Mouse (Mus musculus): Measurements from ENCODE around the gene Gm28035. TPM values are rescaled to one million over a fixed set of nuclear protein-coding genes. Genes with fewer than 3 reads are reported as not detected.

Gene Gm28035
- total RNA-seq, 2 experiments from 2014 or later, result 7.2 to 9.7 TPM

Other genes with a start within 250 kb of the Gm28035 start
- 10 to 100 TPM; 42.6 to 47.8 TPM for gene Wdr34, start 191.7 kb upstream of the Gm28035 start, total RNA-seq (2021)
- gene Set, start 183.2 kb upstream of the Gm28035 start, total RNA-seq (2021), result 100 to 1,000 TPM; 171 to 193 TPM
- gene Pkn3, start 162.9 kb upstream of the Gm28035 start, total RNA-seq (2021), result 1 to 10 TPM; 1.8 to 2.2 TPM
- 10 to 100 TPM; 13.0 to 14.1 TPM for gene Zdhhc12, start 146.9 kb upstream of the Gm28035 start, total RNA-seq (2021)
- 100 to 1,000 TPM; 135 to 139 TPM for gene Zer1, start 116.0 kb upstream of the Gm28035 start, total RNA-seq (2021)
- 10 to 100 TPM; 65.2 to 69.1 TPM for gene Tbc1d13, start 106.8 kb upstream of the Gm28035 start, total RNA-seq (2021)
- 10 to 100 TPM; 23.0 to 27.5 TPM for gene Endog, start 69.1 kb upstream of the Gm28035 start, total RNA-seq (2021)
- gene Spout1, start 62.1 kb upstream of the Gm28035 start, total RNA-seq (2021), result 10 to 100 TPM; 36.3 to 37.0 TPM
- gene Kyat1, start 34.7 kb upstream of the Gm28035 start, total RNA-seq (2021), result 10 to 100 TPM; 15.2 to 15.5 TPM
- gene Lrrc8a, start 2.9 kb upstream of the Gm28035 start, total RNA-seq (2021), result 10 to 100 TPM; 53.7 to 59.5 TPM
- gene Phyhd1, start 25.6 kb downstream of the Gm28035 start, total RNA-seq (2021), result 10 to 100 TPM; 14.1 to 25.7 TPM
- gene Gm28038, start 40.5 kb downstream of the Gm28035 start, total RNA-seq (2021), result not detected
- gene Dolk, start 45.8 kb downstream of the Gm28035 start, total RNA-seq (2021), result 10 to 100 TPM; 25.8 to 29.2 TPM
- 10 to 100 TPM; 20.2 to 20.9 TPM for gene Nup188, start 45.8 kb downstream of the Gm28035 start, total RNA-seq (2021)
- 100 to 1,000 TPM; 276 to 278 TPM for gene Sh3glb2, start 118.8 kb downstream of the Gm28035 start, total RNA-seq (2021)
- 100 to 1,000 TPM; 102 to 110 TPM for gene Miga2, start 123.7 kb downstream of the Gm28035 start, total RNA-seq (2021)
- gene Dolpp1, start 151.7 kb downstream of the Gm28035 start, total RNA-seq (2021), result 10 to 100 TPM; 23.9 to 30.9 TPM
- 10 to 100 TPM; 45.5 to 47.1 TPM for gene Crat, start 175.2 kb downstream of the Gm28035 start, total RNA-seq (2021)
- gene Ptpa, start 175.5 kb downstream of the Gm28035 start, total RNA-seq (2021), result 100 to 1,000 TPM; 143 to 147 TPM
- 10 to 100 TPM; 12.7 to 15.1 TPM for gene Ier5l, start 233.7 kb downstream of the Gm28035 start, total RNA-seq (2021)